Mouse (Mus musculus): ENCODE measurements at regions not wholly inside any gene's neighbourhood (a gene's known extent, or its start where the extent isn't known, plus 50 kb on each side); places are given as distances from the start of the nearest gene placed in this dataset. TPM values are rescaled to one million over a fixed set of nuclear protein-coding genes. Genes with fewer than 3 reads are reported as not detected.

DNA sequence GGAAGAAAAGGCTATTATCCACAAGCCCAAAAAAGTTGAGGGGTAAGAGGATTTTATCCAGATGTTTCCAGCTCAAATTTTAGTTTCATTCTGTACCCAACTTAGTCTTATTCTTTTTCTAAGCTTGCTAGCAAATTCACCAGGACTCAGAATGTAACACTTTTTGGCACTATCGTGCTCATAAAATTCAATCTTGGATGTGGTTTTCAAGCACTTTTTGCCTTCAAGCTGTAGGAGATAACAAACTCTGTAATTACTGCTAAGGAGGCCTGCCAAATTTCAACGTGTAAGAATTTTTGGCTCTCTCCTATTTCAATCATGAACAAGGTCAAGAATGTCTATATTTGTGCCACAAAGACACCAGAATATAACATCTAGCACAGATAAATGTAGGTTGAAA lies 115.7 kb upstream of the Ell2 start:
- Histone ChIP-seq H3K27ac (replicated peaks) (no peak overlapping the region), H3K4me1 (replicated peaks) (no peaks in the 10 kb centered on the region), H3K4me2 (no peak overlapping the region), H3K9me3 (no peaks in the 10 kb centered on the region), H3K36me3 (no peaks in the 10 kb centered on the region), H3K27me3 (no peaks in the 10 kb centered on the region), H3K4me3 (no peak overlapping the region), H3K9ac (no peak overlapping the region)
- WGBS: 84% methylated on average over 2 of the region's 2 CpGs
- ATAC-seq (ENCODE audit: low FRiP score, low read depth): no peak

DNA sequence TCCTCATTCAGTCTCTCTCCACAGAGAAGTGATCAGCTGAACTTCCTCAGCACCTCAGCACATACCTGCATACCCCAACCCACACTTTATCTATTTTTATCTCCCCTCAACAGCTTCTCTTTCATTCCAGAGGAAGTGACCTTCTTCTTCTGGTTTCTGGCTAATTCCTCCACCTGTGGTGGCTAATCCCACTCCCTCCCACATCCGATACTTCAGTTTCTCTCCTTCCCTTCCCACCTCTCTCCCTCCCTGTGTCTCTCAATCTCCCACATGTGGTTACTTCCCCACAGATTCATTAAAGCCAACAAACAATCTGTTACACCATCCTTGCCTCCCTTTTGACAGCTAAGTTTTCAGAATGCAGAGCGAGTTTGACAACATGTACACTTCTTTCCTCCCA lies 109.7 kb upstream of the Ell2 start:
- no peaks in the 10 kb centered on the region for H3K27me3 ChIP-seq

DNA sequence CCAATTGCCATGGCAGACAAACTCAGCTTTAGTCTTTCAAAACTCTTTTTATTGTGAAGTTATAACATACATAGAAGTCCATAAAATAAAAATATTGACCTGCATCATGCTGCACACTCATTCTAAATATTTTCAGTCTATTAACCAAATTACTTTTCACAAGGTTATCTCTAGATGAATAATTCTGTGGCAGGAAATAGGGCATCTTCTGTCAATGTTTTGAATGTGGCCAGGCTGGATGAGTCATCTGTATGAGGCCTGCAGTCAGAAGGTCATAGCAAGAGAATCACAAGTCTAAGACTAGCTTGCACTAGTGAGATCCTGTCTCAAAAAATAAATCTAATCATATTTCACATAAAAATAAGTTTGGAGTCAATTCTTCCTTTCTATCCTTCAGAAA lies 108.4 kb upstream of the Ell2 start:
- Histone ChIP-seq H3K9me3 (no peaks in the 10 kb centered on the region), H3K4me3 (no peak overlapping the region), H3K27me3 (no peaks in the 10 kb centered on the region), H3K27ac (replicated peaks) (no peak overlapping the region), H3K4me1 (replicated peaks) (no peaks in the 10 kb centered on the region), H3K4me2 (no peak overlapping the region), H3K36me3 (no peaks in the 10 kb centered on the region), H3K9ac (no peak overlapping the region)
- ATAC-seq (ENCODE audit: low FRiP score, low read depth): no peak

More for the DNA sequence above, 109.7 kb upstream of the Ell2 start:
- Histone ChIP-seq H3K9me3 (no peaks in the 10 kb centered on the region), H3K36me3 (no peaks in the 10 kb centered on the region), H3K4me2 (no peak overlapping the region), H3K4me1 (replicated peaks) (no peaks in the 10 kb centered on the region), H3K4me3 (no peak overlapping the region), H3K9ac (no peak overlapping the region), H3K27ac (replicated peaks) (no peak overlapping the region)
- ATAC-seq (ENCODE audit: low FRiP score, low read depth): no peak
- WGBS: 93% methylated on average over 2 of the region's 2 CpGs

DNA sequence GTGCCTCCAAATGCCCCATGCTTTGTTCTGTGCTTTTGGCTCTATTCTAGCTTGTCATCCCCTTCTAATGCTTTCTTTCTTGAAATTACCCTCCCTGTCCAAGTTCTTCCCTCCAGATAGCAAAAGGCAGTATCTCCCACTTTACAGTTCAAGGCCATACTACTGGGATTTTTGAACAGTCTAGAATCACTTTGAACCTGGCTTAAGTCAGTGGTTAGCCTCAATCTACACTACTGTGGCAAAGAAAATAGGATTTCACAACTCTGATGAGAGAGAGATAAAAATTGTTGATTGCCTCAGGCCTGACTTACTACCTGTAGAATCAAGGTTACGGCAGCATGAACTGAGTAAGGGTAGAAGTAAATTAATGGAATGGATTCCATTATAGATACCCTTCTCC lies 107.9 kb upstream of the Ell2 start:
- no peak for ATAC-seq (ENCODE audit: low FRiP score, low read depth)
- Histone ChIP-seq H3K27ac (replicated peaks) (no peak overlapping the region), H3K36me3 (no peaks in the 10 kb centered on the region), H3K4me1 (replicated peaks) (no peaks in the 10 kb centered on the region), H3K27me3 (no peaks in the 10 kb centered on the region), H3K9ac (no peak overlapping the region), H3K4me3 (no peak overlapping the region), H3K9me3 (no peaks in the 10 kb centered on the region), H3K4me2 (no peak overlapping the region)
- 93% methylated on average over 1 of the region's 1 CpGs for WGBS

DNA sequence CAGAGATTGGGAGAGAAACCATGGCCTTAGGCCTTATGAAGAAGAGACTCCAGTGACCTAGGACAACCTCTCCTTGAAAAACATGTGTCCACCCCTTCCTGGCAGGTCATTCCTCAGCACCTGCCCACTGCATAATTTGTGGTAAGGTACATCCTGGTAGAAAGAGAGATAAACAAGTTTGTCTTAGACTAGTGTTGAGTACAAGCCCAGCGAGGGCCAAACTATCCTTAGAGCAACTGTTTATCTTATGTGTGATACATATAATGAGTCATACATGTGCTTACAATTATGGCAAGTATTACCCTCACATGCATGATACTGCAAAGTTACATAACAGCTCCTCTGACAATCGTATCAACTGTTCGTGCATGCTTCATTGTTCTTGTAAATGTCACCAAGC lies 83.3 kb upstream of the Ell2 start:
- Histone ChIP-seq H3K4me3 (no peak overlapping the region), H3K4me2 (no peak overlapping the region), H3K27ac (replicated peaks) (no peak overlapping the region), H3K36me3 (no peaks in the 10 kb centered on the region), H3K9ac (no peak overlapping the region), H3K9me3 (no peaks in the 10 kb centered on the region), H3K4me1 (replicated peaks) (no peaks in the 10 kb centered on the region), H3K27me3 (no peaks in the 10 kb centered on the region)
- no peak for ATAC-seq (ENCODE audit: low FRiP score, low read depth)
- 94% methylated on average over 3 of the region's 3 CpGs for WGBS

DNA sequence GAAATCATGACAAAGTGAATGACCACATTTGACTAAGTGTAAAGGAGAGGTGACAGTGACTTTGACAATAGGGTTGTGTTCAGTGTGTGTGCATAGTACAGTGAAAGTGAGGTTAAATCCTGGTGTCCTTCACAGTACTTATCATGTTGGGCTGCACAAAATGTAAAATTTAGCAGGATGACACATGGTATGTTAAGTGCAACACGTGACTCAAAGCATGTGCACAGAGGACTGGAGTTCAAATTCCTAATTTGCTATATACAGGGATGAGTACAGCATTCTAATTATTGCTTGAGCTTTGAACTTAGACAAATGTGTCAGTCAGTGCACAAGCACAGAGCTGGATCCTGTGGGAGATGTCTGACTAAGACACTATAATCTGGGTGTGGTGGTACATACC lies 79.2 kb upstream of the Ell2 start:
- no peak overlapping the region for H3K4me3 ChIP-seq
- H3K9me3 ChIP-seq: no peaks in the 10 kb centered on the region
- no peaks in the 10 kb centered on the region for H3K4me1 ChIP-seq (replicated peaks)
- no peak for ATAC-seq (ENCODE audit: low FRiP score, low read depth)
- H3K4me2 ChIP-seq: no peak overlapping the region
- 89% methylated on average over 1 of the region's 1 CpGs for WGBS
- H3K27ac ChIP-seq (replicated peaks): no peak overlapping the region
- H3K9ac ChIP-seq: no peak overlapping the region
- no peaks in the 10 kb centered on the region for H3K36me3 ChIP-seq
- no peaks in the 10 kb centered on the region for H3K27me3 ChIP-seq

DNA sequence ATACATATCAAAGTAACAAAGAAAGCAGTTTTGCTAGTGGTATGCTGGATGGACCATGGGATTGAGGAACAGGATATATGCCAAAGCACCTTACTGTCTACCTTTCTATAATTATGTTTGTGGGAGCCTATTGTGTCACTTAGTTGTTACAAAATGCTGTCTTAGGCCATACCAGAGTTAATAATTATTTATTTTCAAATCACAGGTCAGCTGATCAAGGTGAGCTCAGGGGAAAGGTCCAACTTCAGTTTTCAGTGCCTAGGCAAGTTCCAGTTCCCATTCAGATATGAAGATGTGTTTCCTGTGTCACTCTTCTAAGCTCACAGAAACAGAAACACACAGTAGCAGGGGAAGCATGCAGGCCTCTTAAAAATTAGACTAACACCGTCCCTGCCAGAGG lies 75.5 kb upstream of the Ell2 start:
- H3K4me2 ChIP-seq: no peak overlapping the region
- no peaks in the 10 kb centered on the region for H3K27me3 ChIP-seq
- H3K4me3 ChIP-seq: no peak overlapping the region
- no peak overlapping the region for H3K9ac ChIP-seq
- H3K27ac ChIP-seq (replicated peaks): no peak overlapping the region
- no peak for ATAC-seq (ENCODE audit: low FRiP score, low read depth)
- H3K9me3 ChIP-seq: no peaks in the 10 kb centered on the region
- H3K36me3 ChIP-seq: no peaks in the 10 kb centered on the region
- 86% methylated on average over 1 of the region's 1 CpGs for whole genome bisulfite sequencing
- H3K4me1 ChIP-seq (replicated peaks): no peaks in the 10 kb centered on the region

DNA sequence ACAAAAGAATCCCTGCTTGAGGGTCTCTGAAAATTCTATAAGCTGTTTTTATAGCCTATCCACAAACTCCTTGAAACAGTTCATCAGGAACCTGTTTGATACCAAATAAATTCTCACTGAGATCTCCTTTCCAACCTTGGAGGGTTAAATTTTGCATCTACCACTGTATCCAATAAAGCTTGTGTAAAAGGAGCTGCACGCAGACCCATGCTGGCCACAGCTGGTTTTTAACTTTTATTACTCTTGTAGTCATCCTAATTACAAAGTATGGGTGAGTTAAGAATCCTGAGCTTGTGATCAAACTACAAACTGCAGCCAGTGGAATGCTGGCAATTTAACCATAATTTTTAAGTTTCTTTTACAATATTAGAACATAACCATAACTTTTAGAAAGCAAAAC lies 59.0 kb upstream of the Ell2 start:
- H3K36me3 ChIP-seq: no peaks in the 10 kb centered on the region
- WGBS: 95% methylated on average over 1 of the region's 1 CpGs
- no peak overlapping the region for H3K27ac ChIP-seq (replicated peaks)
- no peak for ATAC-seq (ENCODE audit: low FRiP score, low read depth)
- no peaks in the 10 kb centered on the region for H3K4me1 ChIP-seq (replicated peaks)
- H3K27me3 ChIP-seq: no peaks in the 10 kb centered on the region
- no peaks in the 10 kb centered on the region for H3K9me3 ChIP-seq
- H3K9ac ChIP-seq: no peak overlapping the region
- no peak overlapping the region for H3K4me3 ChIP-seq
- H3K4me2 ChIP-seq: no peak overlapping the region

DNA sequence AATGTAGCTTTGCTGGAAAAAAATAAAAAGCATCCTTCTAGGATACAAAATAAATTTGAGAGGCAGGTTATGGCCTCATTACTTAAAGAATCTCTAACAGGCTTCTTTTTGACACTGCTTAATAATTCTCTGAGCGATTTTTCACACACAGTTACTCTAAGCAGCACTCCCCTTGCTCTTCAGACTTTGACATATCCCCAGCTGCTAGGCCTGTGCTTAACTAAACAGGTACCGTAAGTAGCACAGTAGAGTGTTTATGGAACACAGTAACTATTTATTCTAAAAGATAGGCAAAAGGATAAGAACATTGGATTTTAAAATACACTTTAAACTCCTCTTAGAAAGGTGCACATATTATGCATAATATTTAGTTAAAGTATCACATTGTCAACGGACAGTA lies 54.6 kb upstream of the Ell2 start:
- no peaks in the 10 kb centered on the region for H3K27me3 ChIP-seq
- 84% methylated on average over 3 of the region's 3 CpGs for WGBS
- H3K27ac ChIP-seq (replicated peaks): no peak overlapping the region
- ATAC-seq (ENCODE audit: low FRiP score, low read depth): no peak
- no peaks in the 10 kb centered on the region for H3K9me3 ChIP-seq
- no peak overlapping the region for H3K4me3 ChIP-seq
- H3K4me1 ChIP-seq (replicated peaks): no peaks in the 10 kb centered on the region
- no peaks in the 10 kb centered on the region for H3K36me3 ChIP-seq
- H3K4me2 ChIP-seq: no peak overlapping the region
- no peak overlapping the region for H3K9ac ChIP-seq

DNA sequence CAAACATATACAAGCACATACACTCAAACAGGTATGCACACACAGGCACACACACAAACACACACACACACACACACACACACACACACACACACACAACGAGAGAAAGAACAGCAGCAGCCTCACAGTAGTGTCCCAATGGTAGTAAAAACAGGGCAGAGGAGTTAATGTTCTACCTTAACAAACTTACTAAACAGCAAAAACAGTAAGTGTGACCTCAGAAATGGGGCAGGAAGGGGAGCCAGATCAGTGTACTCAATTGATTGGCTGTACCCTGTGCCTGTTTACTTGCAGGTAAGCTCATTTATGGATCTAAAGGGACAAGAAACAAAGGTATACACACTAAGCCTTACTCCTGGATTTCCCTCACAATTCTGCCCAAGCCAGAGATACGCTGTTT lies 53.6 kb upstream of the Ell2 start:
- ATAC-seq (ENCODE audit: low FRiP score, low read depth): no peak
- Histone ChIP-seq H3K36me3 (no peaks in the 10 kb centered on the region), H3K27me3 (no peaks in the 10 kb centered on the region), H3K4me3 (no peak overlapping the region), H3K9ac (no peak overlapping the region), H3K4me2 (no peak overlapping the region), H3K9me3 (no peaks in the 10 kb centered on the region), H3K27ac (replicated peaks) (no peak overlapping the region), H3K4me1 (replicated peaks) (no peaks in the 10 kb centered on the region)
- 81% methylated on average over 2 of the region's 2 CpGs for WGBS

MicroRNA genes in the stretch of these regions (microRNA counts, 519-probe panel; counts per million panel counts)
- 2,324 counts per million, percentile 30 among the panel's probes with 10 or more counts for microRNA mmu-miR-682

Small RNA genes lying in the stretch of these regions (microRNA-seq; reads per million reads assigned to microRNA genes)
- gene Mir682: not detected

All from hindbrain, embryonic 15.5 days (tissue).